Mouse (Mus musculus) lung, adult 2 months (tissue): ENCODE results near the gene Gm26620.

ENCODE experiments used
- CTCF ChIP-seq: fragments of 200-500 bp; IDR thresholded peaks from 2 replicates; pipeline ENCODE4 v1.5.1; 2011; ENCODE audit warnings: mild to moderate bottlenecking, low read length, control low read depth; ENCODE audit not compliant: insufficient read depth
- POLR2A ChIP-seq: fragments of 200-500 bp; IDR thresholded peaks from 2 replicates; pipeline ENCODE4 v1.6.1; 2011; ENCODE audit warnings: low read depth, mild to moderate bottlenecking, control low read depth, low read length, borderline replicate concordance; ENCODE audit errors: extremely low read depth

DNA sequence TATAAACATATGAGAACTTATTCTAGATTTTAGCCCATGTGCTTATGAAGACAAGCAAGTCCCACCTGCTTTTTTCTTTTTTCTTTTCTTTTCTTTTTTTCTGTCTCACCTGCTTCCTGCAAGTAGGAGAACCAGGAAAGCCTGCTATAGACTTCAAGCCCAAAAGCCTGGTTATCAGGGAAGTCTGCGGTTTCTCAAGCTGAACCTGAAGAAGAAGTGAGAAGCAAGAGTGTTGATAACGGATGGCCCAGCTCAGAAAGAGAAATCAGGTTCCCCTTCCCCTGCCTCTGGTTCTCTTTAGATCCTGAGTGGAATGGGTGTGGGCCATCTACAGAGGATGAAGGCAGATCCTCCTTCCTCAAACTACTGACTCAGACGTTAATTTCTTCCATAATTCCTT lies 47.2 kb downstream of the Gm26620 start:
- no peak for TF ChIP-seq POLR2A
- no peak for TF ChIP-seq CTCF
